In the genomic region with DNA sequence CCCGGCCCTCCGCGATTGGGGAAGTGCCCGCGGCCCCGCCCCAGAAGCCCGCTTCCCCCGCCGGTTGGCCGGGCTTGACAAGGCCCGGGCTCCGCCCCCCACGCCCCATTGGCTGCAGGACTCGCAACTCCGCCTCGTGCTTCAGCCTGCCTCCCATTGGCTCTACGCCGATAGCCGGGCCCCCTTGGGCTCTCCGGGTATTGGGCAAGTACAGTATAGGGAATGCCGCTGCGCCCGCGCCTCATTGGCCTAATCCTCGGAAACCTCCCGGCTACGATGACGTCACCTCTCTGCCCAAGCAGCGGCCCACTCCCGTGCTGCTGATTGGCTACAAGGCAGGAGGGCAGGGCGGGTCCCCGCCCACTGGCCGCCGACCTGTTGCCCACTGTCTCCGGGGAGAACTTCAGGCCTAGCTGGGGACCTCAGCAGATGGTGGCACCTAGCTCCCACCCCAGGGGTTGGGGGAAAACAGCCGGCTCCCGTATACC, we compare ENCODE assay signal across 8 mouse cellular contexts. TPM values are rescaled to one million over a fixed set of nuclear protein-coding genes. Genes with fewer than 3 reads are reported as not detected.
DNase-seq lines count a peak whose midpoint lies in the region; ATAC-seq lines count a peak whose summit lies in the region.

No protein-coding gene starts in this region.

- H3K4me1 ChIP-seq in hindbrain, embryonic 11.5 days (replicated peaks; ENCODE audit: control insufficient read depth, insufficient read depth, low read length), result 0 out of 2 replicates have a peak, but pooled peaks cover 2% of the 10 kb centered on the region

- DNase-seq in Muller cell, postnatal 12 days (ENCODE audit: inconsistent ontology term), result peak; percentile 100
- DNase-seq in cerebellum, adult 9-11 months, result peak; percentile 100
- peak; percentile 100 for DNase-seq in frontal cortex, adult 2 months (ENCODE audit: extremely low spot score in 1 of 2, low spot score in 1 of 2)
- DNase-seq in hindbrain, embryonic 11.5 days (ENCODE audit: low spot score), result peak; percentile 99
- peak; percentile 100 for DNase-seq in layer of hippocampus, postnatal 10 days (ENCODE audit: low spot score in 2 of 2)
- peak; percentile 100 for DNase-seq in lung, postnatal 10 days
- peak; percentile 100 for DNase-seq in ovary, postnatal 36 days (ENCODE audit: low spot score)
- DNase-seq in thymus, postnatal 25 days, result peak; percentile 99

- H3K27ac ChIP-seq in hindbrain, embryonic 11.5 days (ENCODE audit: low read depth, low read length), result no peak overlapping the region

- H3K27me3 ChIP-seq in hindbrain, embryonic 11.5 days (ENCODE audit: control insufficient read depth, insufficient read depth, low read length), result no peaks in the 10 kb centered on the region

- 0% methylated on average over 28 of the region's 37 CpGs for WGBS in hindbrain, embryonic 11.5 days

- H3K4me2 ChIP-seq in hindbrain, embryonic 11.5 days (replicated peaks; ENCODE audit: low read depth, low read length), result peak overlapping the region; percentile 92

- H3K9ac ChIP-seq in hindbrain, embryonic 11.5 days (ENCODE audit: low read depth, low read length), result peak overlapping the region; percentile 27; the same call in 1 of the 2 replicates

- no peaks in the 10 kb centered on the region for H3K9me3 ChIP-seq in hindbrain, embryonic 11.5 days (ENCODE audit: control insufficient read depth, low read length)

- H3K4me3 ChIP-seq in hindbrain, embryonic 11.5 days (ENCODE audit: low read depth, low read length), result peak overlapping the region; percentile 80

- H3K36me3 ChIP-seq in hindbrain, embryonic 11.5 days (ENCODE audit: control insufficient read depth, insufficient read depth, low read length), result no peaks in the 10 kb centered on the region

- ATAC-seq in hindbrain, embryonic 11.5 days (ENCODE audit: low FRiP score), result peak; percentile 100

RNA-seq across cellular contexts. Expression of gene Mxd1, which starts 0.3 kb away (rescaled TPM):
- polyA plus RNA-seq in frontal cortex, adult 2 months (2012; rRNA removed), result 20.0 and 20.5 TPM in 2 replicates
- 16.6 and 22.4 TPM in 2 replicates for polyA plus RNA-seq in hindbrain, embryonic 11.5 days (2014; fragmentation: Nextera tagmentation; extraction: Ambion mirVana)
- total RNA-seq in layer of hippocampus, postnatal 10 days (2021), result 10 to 100 TPM; 15.1 to 16.4 TPM

RNA-seq across cellular contexts. Expression of gene Snrnp27, which starts 15.0 kb away (rescaled TPM):
- 53.1 and 53.3 TPM in 2 replicates for polyA plus RNA-seq in frontal cortex, adult 2 months (2012; rRNA removed)
- polyA plus RNA-seq in hindbrain, embryonic 11.5 days (2014; fragmentation: Nextera tagmentation; extraction: Ambion mirVana), result 130 and 134 TPM in 2 replicates
- 10 to 100 TPM; 56.4 to 63.5 TPM for total RNA-seq in layer of hippocampus, postnatal 10 days (2021)

RNA-seq across cellular contexts. Expression of gene Asprv1, which starts 41.3 kb away (rescaled TPM):
- polyA plus RNA-seq in frontal cortex, adult 2 months (2012; rRNA removed), result 2.9 and 3.4 TPM in 2 replicates
- 0.25 and 0.88 TPM in 2 replicates for polyA plus RNA-seq in hindbrain, embryonic 11.5 days (2014; fragmentation: Nextera tagmentation; extraction: Ambion mirVana)
- total RNA-seq in layer of hippocampus, postnatal 10 days (2021), result 1 to 10 TPM in 1 of 2 experiments, under 1 TPM in 1; 0.91 to 1.6 TPM
